Mouse (Mus musculus) limb, embryonic 14.5 days (tissue): Measurements from ENCODE around the gene Myt1. TPM values are rescaled to one million over a fixed set of nuclear protein-coding genes. Genes with fewer than 3 reads are reported as not detected.

Source experiments
- ATAC-seq: fragments of 200-750 bp; cut with Nextera tagmentation; 2 replicates; pipeline ENCODE4 v1.8.0; 2017; ENCODE audit warnings: low read depth, moderate number of reproducible peaks, moderate TSS enrichment; ENCODE audit not compliant: low FRiP score
- DNase-seq: peaks from one replicate; pipeline ENCODE4 v3.0.0-alpha.2; 2015; ENCODE audit warnings: low spot score
- H3K27ac ChIP-seq: fragments of 300-500 bp; sonication (generic); replicated peaks from 2 replicates; pipeline ENCODE4 v1.5.1; 2014; ENCODE audit warnings: low read depth, mild to moderate bottlenecking, low read length, moderate library complexity, mixed read lengths
- H3K27me3 ChIP-seq: fragments of 300-500 bp; sonication (generic); 2 replicates; pipeline ENCODE4 v1.6.1; 2014; ENCODE audit warnings: low read length, mixed read lengths; ENCODE audit not compliant: control insufficient read depth, insufficient read depth
- H3K36me3 ChIP-seq: fragments of 300-500 bp; sonication (generic); 2 replicates; pipeline ENCODE4 v1.6.1; 2014; ENCODE audit warnings: mild to moderate bottlenecking, low read length, moderate library complexity, mixed read lengths; ENCODE audit not compliant: control insufficient read depth, insufficient read depth
- H3K4me1 ChIP-seq: fragments of 300-500 bp; sonication (generic); 2 replicates; pipeline ENCODE4 v1.6.1; 2014; ENCODE audit warnings: antibody characterized with exemption, low read length, mixed read lengths; ENCODE audit not compliant: control insufficient read depth, insufficient read depth
- H3K4me2 ChIP-seq: fragments of 300-500 bp; sonication (generic); replicated peaks from 2 replicates; pipeline ENCODE4 v1.6.1; 2014; ENCODE audit warnings: low read depth, mild to moderate bottlenecking, low read length, moderate library complexity; ENCODE audit not compliant: severe bottlenecking
- H3K4me3 ChIP-seq: fragments of 300-500 bp; sonication (generic); replicated peaks from 2 replicates; pipeline ENCODE4 v1.5.1; 2014; ENCODE audit warnings: low read length
- H3K9ac ChIP-seq: fragments of 300-500 bp; sonication (generic); 2 replicates; pipeline ENCODE4 v1.6.1; 2014; ENCODE audit warnings: mild to moderate bottlenecking, low read depth, low read length, moderate library complexity; ENCODE audit not compliant: severe bottlenecking
- H3K9me3 ChIP-seq: fragments of 300-500 bp; sonication (generic); 2 replicates; pipeline ENCODE4 v1.6.1; 2016; ENCODE audit warnings: low read length; ENCODE audit not compliant: control insufficient read depth
- POLR2A ChIP-seq: fragments of 200-500 bp; IDR thresholded peaks from 2 replicates; pipeline ENCODE4 v1.8.0; 2012; ENCODE audit warnings: inconsistent platforms, mild to moderate bottlenecking, moderate library complexity, borderline replicate concordance; ENCODE audit not compliant: insufficient read depth, insufficient read length; ENCODE audit errors: extremely low read depth
- WGBS: fragments of 180-500 bp; shearing (Covaris S2); extraction: QIAGEN DNeasy Blood & Tissue Kit; methylation state at CpG from one replicate; pipeline ENCODE4 v1.1.7; 2014; 5-methylcytosine and 5-hydroxymethylcytosine counted together
- polyA plus RNA-seq, 2 experiments: library from polyadenylated mRNA; depleted of rRNA in 1 of 2; stranded (reverse) in 1 of 2; unstranded in 1 of 2; fragments of >200 nt; fragmentation: Nextera tagmentation in 1 of 2; extraction: Ambion mirVana in 1 of 2; gene quantifications; 2 replicates each; pipeline versions ENCODE4 v1.2.1 to v1.2.3; 2012 to 2014

Myt1 gene
- polyA plus RNA-seq, 2 experiments, result 0.41 TPM; not detected in 1

DNA sequence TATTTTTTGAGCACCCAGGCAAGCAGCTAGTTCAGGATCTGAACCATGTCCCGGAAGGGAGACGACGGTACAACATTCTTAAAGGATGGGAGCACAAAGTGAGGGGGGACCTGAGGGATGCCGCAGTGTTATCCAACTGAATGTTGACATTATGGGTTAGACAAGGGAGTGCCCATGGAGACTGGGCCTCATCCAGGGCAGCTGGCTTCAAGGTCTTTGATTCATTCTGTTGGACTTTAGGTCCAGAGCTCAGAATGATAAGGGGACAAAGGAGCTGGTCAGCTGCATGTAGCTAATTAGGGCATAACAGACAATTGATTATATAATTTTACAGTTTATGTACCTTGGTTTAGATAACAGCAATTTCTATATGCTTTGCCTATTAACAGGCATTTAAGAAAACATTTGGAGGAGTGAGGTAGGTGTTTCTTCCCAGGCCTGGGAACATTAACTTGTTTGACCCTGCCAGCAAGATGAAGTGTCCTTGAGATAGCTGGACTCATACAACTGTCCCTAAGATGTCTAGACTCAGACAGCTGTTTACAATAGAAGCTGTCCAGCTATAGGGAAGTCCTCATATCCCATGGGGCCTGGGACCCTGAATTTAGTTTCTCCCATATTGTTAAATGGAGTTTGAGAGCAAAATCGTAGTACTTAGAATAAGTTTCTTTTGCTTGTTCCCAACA lies 82.7 kb downstream of the Myt1 start:
- Histone ChIP-seq H3K27me3 (no peaks in the 10 kb centered on the region), H3K4me1 (no peaks in the 10 kb centered on the region), H3K4me3 (no peak overlapping the region), H3K36me3 (peaks cover 52% of the 10 kb centered on the region), H3K9me3 (no peaks in the 10 kb centered on the region), H3K27ac (no peak overlapping the region), H3K9ac (no peak overlapping the region), H3K4me2 (no peak overlapping the region)
- ATAC-seq, result no peak
- DNase-seq, result no peak
- 91% methylated on average over 5 of the region's 5 CpGs for WGBS
- TF ChIP-seq POLR2A, result no peak

DNA sequence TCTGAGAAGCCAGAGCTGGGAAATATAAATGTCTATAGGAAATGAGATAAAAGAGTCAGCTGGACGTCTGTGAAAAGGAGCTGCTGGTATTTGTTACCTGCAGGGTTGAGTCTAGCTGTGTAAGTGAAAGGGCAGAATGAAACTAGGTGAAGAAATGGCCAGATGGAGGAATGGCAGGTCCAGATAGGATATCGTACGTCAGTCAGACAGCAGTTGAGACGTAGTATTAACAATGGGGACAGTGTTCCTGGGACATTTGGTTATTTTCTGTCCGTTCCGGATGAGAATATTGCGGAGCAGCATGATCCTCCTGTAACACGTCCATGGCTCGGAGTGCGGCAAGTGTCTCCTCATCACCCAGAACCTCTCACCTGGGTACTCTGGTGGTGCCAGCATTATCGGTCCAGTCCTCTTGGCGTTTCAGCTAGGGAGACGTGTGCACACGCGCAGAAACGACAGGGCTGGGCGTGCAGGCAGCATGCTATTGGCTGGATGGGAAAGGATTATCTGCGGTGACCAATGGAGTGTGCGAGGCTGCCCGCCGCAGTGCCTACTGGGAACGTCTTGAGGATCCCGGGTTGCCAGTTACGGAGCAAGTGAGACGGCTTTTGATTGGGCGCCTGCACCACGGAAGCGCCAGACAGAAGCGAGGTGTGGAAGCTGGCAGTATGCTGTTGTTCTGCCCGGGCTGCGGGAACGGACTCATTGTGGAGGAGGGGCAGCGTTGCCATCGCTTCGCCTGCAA lies 100.8 kb downstream of the Myt1 start, which contains the start of gene Polr3k:
Polr3k (plus strand) TSS at position 547 of the 745 bp plus-strand sequence.
- DNase-seq (peak; percentile 96), ATAC-seq (peak; percentile 100)
- 0 out of 2 replicates have a peak, but pooled peaks have one; percentile 19 for TF ChIP-seq POLR2A
- no peaks in the 10 kb centered on the region for H3K27me3 ChIP-seq
- H3K4me3 ChIP-seq, result peak within 1 kb of the TSS; percentile 77
- peak within 1 kb of the TSS; percentile 80 for H3K4me2 ChIP-seq
- H3K36me3 ChIP-seq, result peaks cover 13% of the 10 kb centered on the region
- peak within 1 kb of the TSS; percentile 73 for H3K9ac ChIP-seq
- no peaks in the 10 kb centered on the region for H3K9me3 ChIP-seq
- H3K27ac ChIP-seq, result peak within 1 kb of the TSS; percentile 76
- peaks cover 10% of the 10 kb centered on the region; the same call in 1 of the 2 replicates for H3K4me1 ChIP-seq
- WGBS, result 2% methylated on average over 33 of the region's 35 CpGs

DNA sequence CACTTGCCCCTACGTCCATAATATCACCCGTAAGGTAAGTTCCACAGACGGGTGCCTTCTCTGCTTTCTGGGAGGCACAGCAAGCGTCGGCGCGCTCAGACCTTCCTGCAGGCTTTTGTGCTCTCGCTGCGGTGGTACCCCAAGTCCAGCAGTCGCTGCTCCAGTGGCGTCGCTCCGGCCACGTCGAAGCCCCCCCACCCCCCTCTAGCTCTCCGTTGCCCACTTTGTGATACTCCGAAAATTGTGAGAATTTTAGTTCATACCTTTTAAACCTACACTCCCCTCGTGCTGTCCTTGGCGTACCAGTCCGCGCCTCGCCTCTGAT lies 101.4 kb downstream of the Myt1 start:
- Histone ChIP-seq H3K4me1 (peaks cover 10% of the 10 kb centered on the region; the same call in 1 of the 2 replicates), H3K9ac (peak overlapping the region; percentile 73), H3K27me3 (no peaks in the 10 kb centered on the region), H3K9me3 (no peaks in the 10 kb centered on the region), H3K27ac (peak overlapping the region; percentile 76), H3K4me2 (peak overlapping the region; percentile 80), H3K4me3 (peak overlapping the region; percentile 77), H3K36me3 (peaks cover 16% of the 10 kb centered on the region)
- DNase-seq (no peak), ATAC-seq (peak; percentile 38; the same call in 1 of the 2 replicates)
- 0% methylated on average over 22 of the region's 22 CpGs for WGBS
- no peak for TF ChIP-seq POLR2A

DNA sequence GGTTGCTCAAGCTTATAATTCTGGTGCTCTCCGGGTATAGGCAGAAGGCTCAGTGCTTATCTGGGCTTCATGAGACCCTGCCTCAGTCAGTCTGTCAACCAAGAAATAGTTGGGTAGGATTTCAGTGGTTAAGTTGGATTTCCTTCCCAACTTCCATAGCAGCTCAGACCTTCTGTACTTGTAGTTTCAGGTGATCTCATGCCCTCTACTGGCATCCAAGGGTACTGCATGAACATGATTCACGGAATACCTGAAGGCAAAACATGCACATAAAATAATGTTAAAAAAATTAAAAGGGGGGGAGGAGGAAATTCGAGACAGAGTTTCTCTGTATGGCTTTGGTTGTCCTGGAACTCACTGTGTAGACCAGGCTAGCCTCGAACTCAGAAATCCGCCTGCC lies 103.8 kb downstream of the Myt1 start:
- ATAC-seq (no peak), DNase-seq (peak; percentile 68)
- peaks cover 10% of the 10 kb centered on the region; the same call in 1 of the 2 replicates for H3K4me1 ChIP-seq
- H3K4me2 ChIP-seq, result no peak overlapping the region
- H3K27ac ChIP-seq, result no peak overlapping the region
- no peak overlapping the region for H3K9ac ChIP-seq
- WGBS, result 51% methylated on average over 5 of the region's 5 CpGs
- peaks cover 26% of the 10 kb centered on the region for H3K36me3 ChIP-seq
- H3K4me3 ChIP-seq, result no peak overlapping the region
- H3K9me3 ChIP-seq, result no peaks in the 10 kb centered on the region
- H3K27me3 ChIP-seq, result no peaks in the 10 kb centered on the region
- TF ChIP-seq POLR2A, result no peak

DNA sequence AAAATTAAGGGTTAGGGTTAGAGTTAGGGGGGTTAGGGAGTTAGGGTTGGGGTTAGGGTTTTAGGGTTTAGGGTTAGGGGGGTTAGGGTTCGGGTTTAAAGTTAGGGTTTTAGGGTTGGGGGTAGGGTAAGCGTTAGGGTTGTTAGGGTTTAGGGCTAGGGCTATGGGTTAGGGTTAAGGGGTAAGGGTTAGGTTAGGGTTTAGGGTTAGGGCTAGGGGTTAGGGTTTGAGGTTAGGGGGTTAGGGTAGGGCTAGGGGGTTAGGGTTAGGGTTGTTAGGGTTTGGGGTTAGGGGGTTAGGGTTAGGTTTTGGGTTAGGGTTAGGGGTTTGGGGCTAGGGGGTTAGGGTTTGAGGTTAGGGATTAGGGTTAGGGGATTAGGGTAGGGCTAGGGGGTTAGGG lies 107.9 kb downstream of the Myt1 start:
- Histone ChIP-seq H3K27ac (no peak overlapping the region), H3K27me3 (no peaks in the 10 kb centered on the region), H3K4me2 (no peak overlapping the region), H3K36me3 (peaks cover 32% of the 10 kb centered on the region), H3K4me1 (no peaks in the 10 kb centered on the region), H3K9ac (no peak overlapping the region), H3K4me3 (no peak overlapping the region), H3K9me3 (no peaks in the 10 kb centered on the region)
- DNase-seq (no peak), ATAC-seq (no peak)
- 95% methylated on average over 2 of the region's 2 CpGs for WGBS
- no peak for TF ChIP-seq POLR2A

Other genes starting within 250 kb of the Myt1 start
- gene Dnajc5, start 242.8 kb upstream of the Myt1 start, polyA plus RNA-seq (2012; rRNA removed), result 72.5 and 91.8 TPM in 2 replicates
- 75.7 and 85.5 TPM in 2 replicates for gene Dnajc5, start 242.8 kb upstream of the Myt1 start, polyA plus RNA-seq (2014; fragmentation: Nextera tagmentation; extraction: Ambion mirVana)
- gene Uckl1, start 178.4 kb upstream of the Myt1 start, polyA plus RNA-seq (2012; rRNA removed), result 130 and 165 TPM in 2 replicates
- gene Uckl1, start 178.4 kb upstream of the Myt1 start, polyA plus RNA-seq (2014; fragmentation: Nextera tagmentation; extraction: Ambion mirVana), result 41.2 and 46.3 TPM in 2 replicates
- 29.7 and 41.6 TPM in 2 replicates for gene Prpf6, start 171.5 kb upstream of the Myt1 start, polyA plus RNA-seq (2012; rRNA removed)
- 57.9 and 64.2 TPM in 2 replicates for gene Prpf6, start 171.5 kb upstream of the Myt1 start, polyA plus RNA-seq (2014; fragmentation: Nextera tagmentation; extraction: Ambion mirVana)
- 102 and 117 TPM in 2 replicates for gene Zfp512b, start 170.5 kb upstream of the Myt1 start, polyA plus RNA-seq (2012; rRNA removed)
- 58.8 and 59.5 TPM in 2 replicates for gene Zfp512b, start 170.5 kb upstream of the Myt1 start, polyA plus RNA-seq (2014; fragmentation: Nextera tagmentation; extraction: Ambion mirVana)
- gene Samd10, start 164.1 kb upstream of the Myt1 start, polyA plus RNA-seq (2012; rRNA removed), result 9.2 and 10.3 TPM in 2 replicates
- 10.2 TPM in 2 replicates for gene Samd10, start 164.1 kb upstream of the Myt1 start, polyA plus RNA-seq (2014; fragmentation: Nextera tagmentation; extraction: Ambion mirVana)
- 0.23 and 0.63 TPM in 2 replicates for gene Gm29797, start 106.3 kb upstream of the Myt1 start, polyA plus RNA-seq (2012; rRNA removed)
- gene Gm29797, start 106.3 kb upstream of the Myt1 start, polyA plus RNA-seq (2014; fragmentation: Nextera tagmentation; extraction: Ambion mirVana), result 0.37 and 0.52 TPM in 2 replicates
- 49.8 and 66.4 TPM in 2 replicates for gene Sox18, start 91.7 kb upstream of the Myt1 start, polyA plus RNA-seq (2012; rRNA removed)
- 36.2 and 37.8 TPM in 2 replicates for gene Sox18, start 91.7 kb upstream of the Myt1 start, polyA plus RNA-seq (2014; fragmentation: Nextera tagmentation; extraction: Ambion mirVana)
- gene Tcea2, start 83.0 kb upstream of the Myt1 start, polyA plus RNA-seq (2012; rRNA removed), result 53.8 and 57.1 TPM in 2 replicates
- 27.1 and 32.9 TPM in 2 replicates for gene Tcea2, start 83.0 kb upstream of the Myt1 start, polyA plus RNA-seq (2014; fragmentation: Nextera tagmentation; extraction: Ambion mirVana)
- gene Rgs19, start 69.4 kb upstream of the Myt1 start, polyA plus RNA-seq (2012; rRNA removed), result 124 and 151 TPM in 2 replicates
- gene Rgs19, start 69.4 kb upstream of the Myt1 start, polyA plus RNA-seq (2014; fragmentation: Nextera tagmentation; extraction: Ambion mirVana), result 92.8 and 99.6 TPM in 2 replicates
- not detected in 2 replicates for gene Lkaaear1, start 64.9 kb upstream of the Myt1 start, polyA plus RNA-seq (2012; rRNA removed)
- gene Lkaaear1, start 64.9 kb upstream of the Myt1 start, polyA plus RNA-seq (2014; fragmentation: Nextera tagmentation; extraction: Ambion mirVana), result not detected in 2 replicates
- 1.0 and 1.4 TPM in 2 replicates for gene Oprl1, start 48.3 kb upstream of the Myt1 start, polyA plus RNA-seq (2012; rRNA removed)
- gene Oprl1, start 48.3 kb upstream of the Myt1 start, polyA plus RNA-seq (2014; fragmentation: Nextera tagmentation; extraction: Ambion mirVana), result 0.30 and 0.84 TPM in 2 replicates
- gene Pcmtd2, start 74.5 kb downstream of the Myt1 start, polyA plus RNA-seq (2012; rRNA removed), result 39.1 and 39.2 TPM in 2 replicates
- 29.4 and 33.4 TPM in 2 replicates for gene Pcmtd2, start 74.5 kb downstream of the Myt1 start, polyA plus RNA-seq (2014; fragmentation: Nextera tagmentation; extraction: Ambion mirVana)
- 24.5 and 27.1 TPM in 2 replicates for gene Polr3k, start 101.0 kb downstream of the Myt1 start, polyA plus RNA-seq (2012; rRNA removed)
- 66.4 and 67.2 TPM in 2 replicates for gene Polr3k, start 101.0 kb downstream of the Myt1 start, polyA plus RNA-seq (2014; fragmentation: Nextera tagmentation; extraction: Ambion mirVana)
- gene Gm14496, start 227.8 kb downstream of the Myt1 start, polyA plus RNA-seq (2012; rRNA removed), result not detected in 2 replicates
- gene Gm14496, start 227.8 kb downstream of the Myt1 start, polyA plus RNA-seq (2014; fragmentation: Nextera tagmentation; extraction: Ambion mirVana), result not detected in 2 replicates